Mouse (Mus musculus) liver, postnatal 0 days (tissue): ENCODE data around the gene Dscaml1. TPM values are rescaled to one million over a fixed set of nuclear protein-coding genes. Genes with fewer than 3 reads are reported as not detected.
"Not testable (repeated sequence)": the region's sequence is repeated elsewhere in the genome, so short reads cannot be mapped to it uniquely, and the experiment has no call there.

Experiments
- ATAC-seq: fragments of 200-750 bp; cut with Nextera tagmentation; 2 replicates; pipeline ENCODE4 v1.8.0; 2017; ENCODE audit warnings: mild to moderate bottlenecking, moderate library complexity
- DNase-seq: peaks from one replicate; pipeline ENCODE4 v3.0.0-alpha.2; 2016
- H3K27ac ChIP-seq: fragments of 300-500 bp; sonication (generic); 2 replicates; pipeline ENCODE4 v1.5.1; 2014; ENCODE audit warnings: antibody characterized with exemption, moderate library complexity, mild to moderate bottlenecking, low read depth
- H3K27me3 ChIP-seq: fragments of 300-500 bp; sonication (generic); 2 replicates; pipeline ENCODE4 v1.6.1; 2014; ENCODE audit warnings: low read length, control low read depth, mixed read lengths; ENCODE audit not compliant: insufficient read depth
- H3K36me3 ChIP-seq: fragments of 300-500 bp; sonication (generic); replicated peaks from 2 replicates; pipeline ENCODE4 v1.6.1; 2014; ENCODE audit warnings: mild to moderate bottlenecking, control low read depth, low read length, moderate library complexity, mixed read lengths; ENCODE audit not compliant: insufficient read depth
- H3K4me1 ChIP-seq: fragments of 300-500 bp; sonication (generic); 2 replicates; pipeline ENCODE4 v1.6.1; 2014; ENCODE audit warnings: antibody characterized with exemption, mild to moderate bottlenecking, control low read depth; ENCODE audit not compliant: insufficient read depth
- H3K4me2 ChIP-seq: fragments of 300-500 bp; sonication (generic); 2 replicates; pipeline ENCODE4 v1.6.1; 2014; ENCODE audit warnings: low read depth, mild to moderate bottlenecking, low read length, moderate library complexity, mixed read lengths
- H3K4me3 ChIP-seq: fragments of 300-500 bp; sonication (generic); 2 replicates; pipeline ENCODE4 v1.5.1; 2014; ENCODE audit warnings: low read depth, low read length
- H3K9ac ChIP-seq: fragments of 300-500 bp; sonication (generic); replicated peaks from 2 replicates; pipeline ENCODE4 v1.6.1; 2014; ENCODE audit warnings: mild to moderate bottlenecking, moderate library complexity
- H3K9me3 ChIP-seq: fragments of 300-500 bp; sonication (generic); 2 replicates; pipeline ENCODE4 v1.6.1; 2016; ENCODE audit warnings: mild to moderate bottlenecking, control low read depth, low read length, mixed read lengths
- CTCF ChIP-seq: sonication (generic); IDR thresholded peaks from 2 replicates; pipeline ENCODE4 v1.5.1; 2016; ENCODE audit warnings: antibody characterized with exemption, low read depth
- EP300 ChIP-seq: IDR thresholded peaks from 2 replicates; pipeline ENCODE4 v1.6.1; 2016; ENCODE audit warnings: antibody characterized with exemption, low read depth, mild to moderate bottlenecking
- WGBS: fragments of 180-500 bp; shearing (Covaris S2); extraction: QIAGEN DNeasy Blood & Tissue Kit; methylation state at CpG from one replicate; pipeline ENCODE4 v1.1.7; 2014; ENCODE audit not compliant: insufficient replicate concordance; 5-methylcytosine and 5-hydroxymethylcytosine counted together
- polyA plus RNA-seq: library from polyadenylated mRNA; unstranded; fragments of >200 nt; fragmentation: Nextera tagmentation; extraction: Ambion mirVana; gene quantifications from 2 replicates; pipeline ENCODE4 v1.2.1, GENCODE M21; 2015

Gene Dscaml1
- polyA plus RNA-seq, 1 experiment from 2014 or later: not detected

DNA sequence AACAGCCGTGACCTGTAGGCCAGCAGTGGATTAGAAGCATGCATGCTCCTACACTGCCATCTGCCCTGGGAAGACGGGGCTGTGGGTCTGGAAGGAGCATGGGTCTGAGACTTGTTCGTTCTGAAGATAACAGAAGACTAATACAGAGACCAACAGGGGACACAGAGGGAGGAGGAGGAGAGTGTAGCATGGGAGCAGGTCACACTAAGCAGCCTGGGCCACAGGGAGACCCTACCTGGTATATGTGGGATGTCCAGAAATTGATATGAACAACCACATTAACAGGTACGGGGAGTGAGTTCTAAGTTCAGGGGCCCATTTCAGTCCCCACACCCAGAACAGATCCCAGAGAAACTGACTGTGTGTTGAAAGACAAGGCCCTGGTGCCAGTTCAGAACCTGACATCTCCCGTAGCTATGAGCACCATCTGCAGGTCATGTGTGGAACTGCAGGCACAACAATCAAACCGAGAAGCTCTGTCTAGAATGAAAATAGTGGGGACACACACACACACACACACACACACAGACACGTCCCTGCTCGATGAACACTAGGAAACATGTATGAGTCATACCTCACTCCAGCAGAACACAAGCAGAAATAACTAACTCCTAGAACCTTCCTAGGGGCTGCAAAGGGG, 328.1 kb downstream of the Dscaml1 start:
- Histone ChIP-seq H3K36me3 (no peaks in the 10 kb centered on the region), H3K4me2 (no peak overlapping the region), H3K9me3 (no peaks in the 10 kb centered on the region), H3K4me1 (no peaks in the 10 kb centered on the region), H3K27me3 (no peaks in the 10 kb centered on the region), H3K27ac (no peak overlapping the region), H3K9ac (no peak overlapping the region), H3K4me3 (no peak overlapping the region)
- 34% methylated on average over 8 of the region's 8 CpGs for WGBS
- TF ChIP-seq CTCF (peak; percentile 93), EP300 (no peak)
- peak; percentile 71 for DNase-seq
- ATAC-seq: no peak

DNA sequence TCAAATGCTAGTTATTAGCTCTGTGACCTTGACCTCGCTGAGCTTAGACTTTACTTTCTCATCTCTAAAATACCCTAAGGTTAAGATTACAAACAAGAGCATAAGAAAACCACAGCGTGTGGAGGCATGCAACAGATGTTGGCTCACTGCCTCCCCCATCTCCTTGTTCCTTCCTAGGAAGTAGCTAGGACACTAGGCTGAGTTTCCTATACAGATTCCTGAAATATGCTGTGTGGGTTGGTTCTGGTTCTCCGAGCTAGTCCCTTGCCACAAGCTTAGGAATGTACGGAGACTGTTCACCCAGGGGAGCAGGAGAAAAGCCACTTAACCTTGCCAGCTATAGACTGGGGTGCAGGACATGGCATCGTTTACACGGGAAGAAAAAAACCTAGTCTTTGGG, 339.8 kb downstream of the Dscaml1 start:
- Histone ChIP-seq H3K27ac (no peak overlapping the region), H3K36me3 (peaks cover 16% of the 10 kb centered on the region; the same call in 1 of the 2 replicates), H3K4me2 (no peak overlapping the region), H3K4me1 (no peaks in the 10 kb centered on the region), H3K9me3 (no peaks in the 10 kb centered on the region), H3K4me3 (no peak overlapping the region), H3K9ac (no peak overlapping the region), H3K27me3 (no peaks in the 10 kb centered on the region)
- ATAC-seq (no peak), DNase-seq (no peak)
- TF ChIP-seq EP300: no peak
- no peak for TF ChIP-seq CTCF
- WGBS: 77% methylated on average over 6 of the region's 6 CpGs

DNA sequence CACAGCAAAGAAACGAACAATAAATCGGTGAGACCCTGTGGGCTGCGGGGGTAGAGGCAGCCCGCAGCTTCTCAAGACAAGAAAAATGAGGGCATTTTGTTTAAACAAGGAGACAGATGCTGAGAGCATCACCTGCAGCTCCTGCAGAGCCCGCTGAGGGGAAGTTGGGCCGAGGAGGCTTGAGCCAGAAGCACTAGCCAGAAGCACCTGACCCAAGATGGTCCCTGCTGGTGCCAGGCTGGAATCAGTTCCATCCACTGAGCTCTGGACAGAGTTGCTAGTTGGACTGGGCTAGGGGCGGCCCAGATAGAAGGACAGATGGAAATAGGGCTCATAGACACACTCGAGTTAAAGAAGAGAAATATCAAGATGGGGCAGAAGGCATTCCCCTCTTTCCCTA, 340.7 kb downstream of the Dscaml1 start:
- no peak overlapping the region for H3K4me3 ChIP-seq
- TF ChIP-seq CTCF: no peak
- no peak for TF ChIP-seq EP300
- H3K36me3 ChIP-seq: peaks cover 19% of the 10 kb centered on the region; the same call in 1 of the 2 replicates
- H3K4me2 ChIP-seq: no peak overlapping the region
- H3K9me3 ChIP-seq: no peaks in the 10 kb centered on the region
- no peak for ATAC-seq
- H3K4me1 ChIP-seq: no peaks in the 10 kb centered on the region
- no peak overlapping the region for H3K27ac ChIP-seq
- 90% methylated on average over 8 of the region's 8 CpGs for WGBS
- H3K9ac ChIP-seq: no peak overlapping the region
- no peak for DNase-seq
- no peaks in the 10 kb centered on the region for H3K27me3 ChIP-seq

DNA sequence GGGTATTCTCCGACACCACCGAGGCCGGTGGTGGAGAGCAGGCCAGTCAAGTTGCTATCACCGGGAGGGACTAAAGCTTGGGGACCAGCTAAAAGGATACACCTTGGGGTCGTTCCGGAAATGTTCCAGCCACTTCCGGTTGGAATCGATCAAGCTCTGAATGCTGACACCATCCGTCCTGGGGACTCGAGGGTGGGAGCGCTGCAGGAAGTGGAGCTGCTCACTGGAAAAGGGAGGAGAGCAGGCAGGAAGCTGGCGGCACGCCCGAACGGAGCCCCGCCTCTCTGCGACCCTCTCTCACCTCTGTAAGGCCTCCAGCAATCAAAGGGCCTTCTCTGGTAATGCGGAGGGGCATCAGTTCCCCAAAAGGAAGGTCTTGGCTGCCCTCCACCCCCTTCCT, 342.0 kb downstream of the Dscaml1 start:
- TF ChIP-seq EP300 (no peak), CTCF (no peak)
- Histone ChIP-seq H3K27me3 (no peaks in the 10 kb centered on the region), H3K9me3 (no peaks in the 10 kb centered on the region), H3K9ac (no peak overlapping the region), H3K27ac (no peak overlapping the region), H3K36me3 (peaks cover 19% of the 10 kb centered on the region; the same call in 1 of the 2 replicates), H3K4me1 (no peaks in the 10 kb centered on the region), H3K4me3 (no peak overlapping the region), H3K4me2 (no peak overlapping the region)
- 75% methylated on average over 18 of the region's 18 CpGs for WGBS
- ATAC-seq (no peak), DNase-seq (no peak)

DNA sequence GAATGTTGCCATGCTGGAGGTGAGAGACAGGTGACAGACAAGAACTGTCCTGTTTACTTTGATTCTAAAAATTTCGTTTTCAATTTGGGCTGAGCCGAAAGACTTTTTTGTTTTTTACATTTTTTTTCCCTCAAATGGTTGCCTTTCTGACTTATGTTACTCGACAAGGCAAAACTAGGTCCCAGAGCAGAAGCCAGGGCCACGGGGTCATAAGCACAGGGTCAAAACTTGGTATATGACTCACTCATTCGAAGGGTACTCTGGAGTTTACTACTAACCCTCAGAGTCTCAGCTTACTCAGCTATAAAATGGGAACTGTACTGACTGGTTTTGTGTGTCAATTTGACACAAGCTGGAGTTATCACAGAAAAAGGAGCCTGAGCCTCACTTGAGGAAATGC, 343.2 kb downstream of the Dscaml1 start:
- Histone ChIP-seq H3K27ac (no peak overlapping the region), H3K27me3 (no peaks in the 10 kb centered on the region), H3K9me3 (no peaks in the 10 kb centered on the region), H3K9ac (no peak overlapping the region), H3K36me3 (peaks cover 28% of the 10 kb centered on the region), H3K4me1 (no peaks in the 10 kb centered on the region), H3K4me3 (no peak overlapping the region), H3K4me2 (no peak overlapping the region)
- TF ChIP-seq CTCF: no peak
- TF ChIP-seq EP300: no peak
- no peak for DNase-seq
- no peak for ATAC-seq
- 82% methylated on average over 5 of the region's 5 CpGs for WGBS

DNA sequence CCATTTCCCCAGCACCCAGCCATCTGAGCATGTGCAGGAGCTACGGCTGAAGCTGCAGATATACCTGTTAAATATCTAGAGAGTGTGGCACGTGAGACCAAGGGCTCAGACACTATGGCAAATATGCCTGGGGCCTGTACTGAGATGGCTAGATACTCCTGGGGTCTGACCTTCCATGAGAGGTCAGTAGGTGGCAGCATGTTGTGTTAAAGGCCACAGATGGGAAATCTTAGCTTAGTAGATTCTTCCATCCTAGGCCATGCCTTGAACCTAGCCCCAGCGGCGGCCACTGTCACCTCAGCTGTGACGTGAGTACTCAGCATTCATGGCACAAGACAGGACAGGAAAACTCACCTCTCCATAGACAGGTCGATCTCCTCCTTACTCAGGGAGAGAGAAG, 347.7 kb downstream of the Dscaml1 start:
- ATAC-seq: no peak
- H3K27me3 ChIP-seq: no peaks in the 10 kb centered on the region
- no peak overlapping the region for H3K27ac ChIP-seq
- H3K9ac ChIP-seq: no peak overlapping the region
- WGBS: 75% methylated on average over 6 of the region's 6 CpGs
- DNase-seq: no peak
- peaks cover 48% of the 10 kb centered on the region for H3K36me3 ChIP-seq
- TF ChIP-seq CTCF (peak; percentile 51), EP300 (no peak)
- no peak overlapping the region for H3K4me2 ChIP-seq
- no peaks in the 10 kb centered on the region for H3K9me3 ChIP-seq
- H3K4me3 ChIP-seq: no peak overlapping the region
- H3K4me1 ChIP-seq: no peaks in the 10 kb centered on the region

DNA sequence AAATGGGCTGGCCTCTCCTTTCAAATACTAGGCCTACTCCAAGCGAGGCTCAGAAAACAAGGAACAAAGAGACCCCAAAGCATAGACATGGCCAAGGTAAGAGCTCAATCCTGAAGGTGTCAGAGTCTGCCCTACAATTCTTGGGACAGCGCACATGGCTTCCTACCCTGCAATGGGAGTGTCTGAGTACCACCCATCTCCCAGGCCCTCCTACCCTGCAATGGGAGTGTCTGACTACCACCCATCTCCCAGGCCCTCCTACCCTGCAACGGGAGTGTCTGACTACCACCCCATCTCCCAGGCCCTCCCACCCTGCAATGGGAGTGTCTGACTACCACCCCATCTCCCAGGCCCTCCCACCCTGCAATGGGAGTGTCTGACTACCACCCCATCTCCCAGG, 349.7 kb downstream of the Dscaml1 start:
- H3K36me3 ChIP-seq: peaks cover 34% of the 10 kb centered on the region
- DNase-seq, ATAC-seq, H3K4me2 ChIP-seq, H3K9ac ChIP-seq, H3K27ac ChIP-seq, H3K4me3 ChIP-seq, H3K27me3 ChIP-seq, H3K9me3 ChIP-seq, H3K4me1 ChIP-seq: not testable (repeated sequence)
- 67% methylated on average over 3 of the region's 3 CpGs for WGBS
